Mouse (Mus musculus) kidney, adult 9 months (tissue): ENCODE results near the gene Pgc.

ENCODE experiments used
- DNase-seq: peaks from one replicate; pipeline ENCODE4 v3.0.0; 2022

The Pgc gene

GRCm38 (mm10) chr17:47710036-47710435, 16.6 kb upstream of the Pgc start:
- no peak for DNase-seq

GRCm38 (mm10) chr17:47711883-47712282, 14.8 kb upstream of the Pgc start:
- no peak for DNase-seq

GRCm38 (mm10) chr17:47712889-47713571, 13.6 kb upstream of the Pgc start:
- DNase-seq, result no peak

- DNase-seq, result no peak
These were observed 11.6 kb upstream of the Pgc start for GRCm38 (mm10) chr17:47715037-47715436.

GRCm38 (mm10) chr17:47721183-47721582, 5.5 kb upstream of the Pgc start:
- DNase-seq, result no peak

- no peak for DNase-seq
These were observed 4.3 kb downstream of the Pgc start for GRCm38 (mm10) chr17:47730633-47731575.

GRCm38 (mm10) chr17:47735553-47736100, 9.0 kb downstream of the Pgc start:
- no peak for DNase-seq

- DNase-seq, result peak; percentile 98
These were observed 10.2 kb downstream of the Pgc start, which contains the start of gene Tfeb for GRCm38 (mm10) chr17:47736856-47737255. Gene Tfeb (plus strand): TSS chr17:47737030.

GRCm38 (mm10) chr17:47737271-47738065, 10.8 kb downstream of the Pgc start:
- DNase-seq, result peak; percentile 96

GRCm38 (mm10) chr17:47738066-47738878, 11.6 kb downstream of the Pgc start:
- peak; percentile 81 for DNase-seq

- peak; percentile 57 for DNase-seq
These were observed 12.5 kb downstream of the Pgc start for GRCm38 (mm10) chr17:47738879-47739798.

- no peak for DNase-seq
These were observed 13.5 kb downstream of the Pgc start for GRCm38 (mm10) chr17:47740186-47740585.

GRCm38 (mm10) chr17:47742991-47743734, 16.5 kb downstream of the Pgc start:
- DNase-seq, result no peak

- no peak for DNase-seq
These were observed 17.4 kb downstream of the Pgc start for GRCm38 (mm10) chr17:47744086-47744485.

GRCm38 (mm10) chr17:47744746-47745368, 18.2 kb downstream of the Pgc start:
- no peak for DNase-seq

- no peak for DNase-seq
These were observed 22.3 kb downstream of the Pgc start for GRCm38 (mm10) chr17:47748791-47749553.

GRCm38 (mm10) chr17:47749626-47750025, 23.0 kb downstream of the Pgc start:
- no peak for DNase-seq

- DNase-seq, result no peak
These were observed 23.5 kb downstream of the Pgc start for GRCm38 (mm10) chr17:47750101-47750500.

GRCm38 (mm10) chr17:47751811-47752210, 25.2 kb downstream of the Pgc start:
- DNase-seq, result no peak
